Mouse (Mus musculus): Measurements from ENCODE around the gene Spindoc.
"Not testable (repeated sequence)": the region's sequence is repeated elsewhere in the genome, so short reads cannot be mapped to it uniquely, and the experiment has no call there.

Gene Spindoc

GRCm38 (mm10) chr19:7398898-7399297, 16.1 kb upstream of the Spindoc start:
- DNase-seq (ENCODE audit: low spot score) = not testable (repeated sequence)

DNA sequence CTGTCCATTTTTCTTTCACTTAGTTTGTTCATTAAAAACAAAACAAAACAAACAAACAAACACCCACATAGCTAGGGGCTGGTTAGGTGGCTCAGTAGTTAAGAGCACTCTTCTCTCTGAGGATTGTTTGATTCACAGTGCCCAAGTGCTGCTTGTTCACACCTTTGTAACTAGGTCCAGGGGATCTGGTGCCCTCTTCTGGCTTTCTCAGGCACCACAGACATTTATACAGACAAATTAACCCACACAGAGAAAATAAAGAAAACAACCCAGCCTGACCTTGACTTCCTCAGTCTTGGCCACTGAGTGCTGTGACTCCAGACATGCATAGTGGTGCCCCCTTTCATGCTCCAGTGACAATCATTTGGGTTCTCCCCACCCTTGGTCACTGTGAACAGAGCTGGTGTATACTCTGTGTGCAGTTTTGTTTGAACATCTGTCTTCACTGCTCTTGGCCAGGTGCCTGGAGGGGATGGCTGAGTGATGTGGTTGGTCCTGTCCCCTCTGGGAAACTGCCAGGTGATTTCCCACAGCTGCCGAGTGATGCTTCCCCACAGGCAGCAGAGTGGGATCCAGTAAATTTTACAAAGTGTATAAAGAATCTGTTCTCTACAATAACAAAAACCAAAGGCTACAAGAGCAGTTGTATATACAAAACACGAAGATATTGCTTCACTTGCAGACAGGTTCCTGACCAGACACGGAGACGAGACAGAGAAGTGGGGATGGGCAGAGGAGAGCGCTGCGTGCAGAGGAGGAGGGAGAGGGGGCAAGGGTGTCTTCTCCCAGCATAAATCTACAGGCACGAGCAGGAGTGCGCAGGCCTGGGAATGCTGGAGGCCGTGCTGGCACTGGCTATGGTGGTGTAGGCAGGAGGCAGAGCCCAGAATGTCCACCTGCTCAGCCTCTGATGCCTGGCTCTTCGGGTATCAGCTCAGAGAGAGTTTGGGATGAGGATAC, 14.4 kb upstream of the Spindoc start:
- DNase-seq (ENCODE audit: low spot score) = not testable (repeated sequence)

- no peak for DNase-seq (ENCODE audit: low spot score)
Observed at GRCm38 (mm10) chr19:7388488-7388887, 5.7 kb upstream of the Spindoc start.

DNA sequence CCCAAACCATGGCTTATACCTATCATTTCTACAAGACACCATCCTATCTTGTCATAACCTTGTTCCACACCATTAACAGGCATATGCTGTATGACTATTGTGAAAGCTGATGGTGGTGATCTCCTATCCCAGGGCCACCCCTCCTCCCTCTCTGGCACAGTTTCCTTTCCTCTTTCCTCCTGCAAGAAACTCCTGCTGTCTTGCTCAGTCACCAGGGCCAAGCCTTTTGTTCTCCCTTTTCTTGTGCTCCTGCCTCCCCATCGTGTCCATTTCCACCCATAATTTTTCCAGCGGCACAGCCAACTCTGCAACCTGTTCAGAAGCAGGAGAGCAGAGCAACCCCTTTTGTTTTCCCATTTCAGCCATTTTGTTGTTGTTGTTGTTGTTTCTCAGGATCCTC, 3.2 kb upstream of the Spindoc start:
- DNase-seq (ENCODE audit: low spot score) = no peak

- DNase-seq (ENCODE audit: low spot score) = no peak
Observed at GRCm38 (mm10) chr19:7382248-7382902, 419 bp downstream of the Spindoc start.

GRCm38 (mm10) chr19:7381906-7382247, 917 bp downstream of the Spindoc start:
- DNase-seq (ENCODE audit: low spot score) = no peak

DNA sequence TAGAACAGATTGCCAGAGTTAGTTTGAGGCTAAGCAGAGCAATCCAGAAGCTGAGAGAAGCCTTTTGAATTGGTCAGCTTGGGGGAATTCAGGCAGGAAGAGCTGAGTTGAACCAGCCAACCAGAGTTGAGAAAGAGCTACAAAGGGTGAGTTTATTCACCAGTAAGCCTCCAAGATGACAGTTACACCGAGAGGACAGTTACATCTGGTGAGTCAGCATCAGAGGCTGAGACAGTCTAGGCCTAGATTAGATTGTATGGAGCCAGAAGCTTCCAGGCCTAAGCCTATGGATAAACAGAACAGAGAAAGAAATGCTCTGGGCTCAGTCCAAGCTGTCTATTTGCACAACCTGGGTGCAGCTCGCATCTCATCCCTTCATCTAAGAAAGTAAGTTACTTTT, 5.2 kb downstream of the Spindoc start:
- DNase-seq (ENCODE audit: low spot score) = no peak

- DNase-seq (ENCODE audit: low spot score) = no peak
Observed at GRCm38 (mm10) chr19:7374491-7374890, 8.3 kb downstream of the Spindoc start.

DNA sequence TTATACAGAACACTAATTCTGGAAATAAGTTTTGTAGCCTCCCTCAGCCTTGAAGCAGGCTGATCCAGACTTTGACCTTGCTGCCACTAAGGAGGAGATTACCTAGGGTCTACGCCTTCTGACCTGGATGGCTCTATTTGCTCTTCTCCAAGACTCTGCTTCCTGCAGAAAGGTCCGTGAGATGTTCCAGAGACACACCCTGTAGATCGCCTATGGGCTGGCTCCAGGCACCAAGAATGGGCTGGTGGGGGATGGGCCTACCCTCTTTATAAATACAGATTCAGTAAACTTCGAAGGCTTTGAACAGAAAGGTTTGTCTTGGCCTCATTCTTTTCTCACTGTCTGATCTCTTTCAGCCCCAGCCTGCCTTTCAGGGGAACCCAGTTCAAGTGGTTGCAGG, 13.3 kb downstream of the Spindoc start:
- DNase-seq (ENCODE audit: low spot score) = not testable (repeated sequence)

- no peak for DNase-seq (ENCODE audit: low spot score)
Observed at GRCm38 (mm10) chr19:7353636-7354035, 29.2 kb downstream of the Spindoc start.

GRCm38 (mm10) chr19:7352809-7353495, 29.8 kb downstream of the Spindoc start:
- no peak for DNase-seq (ENCODE audit: low spot score)

DNA sequence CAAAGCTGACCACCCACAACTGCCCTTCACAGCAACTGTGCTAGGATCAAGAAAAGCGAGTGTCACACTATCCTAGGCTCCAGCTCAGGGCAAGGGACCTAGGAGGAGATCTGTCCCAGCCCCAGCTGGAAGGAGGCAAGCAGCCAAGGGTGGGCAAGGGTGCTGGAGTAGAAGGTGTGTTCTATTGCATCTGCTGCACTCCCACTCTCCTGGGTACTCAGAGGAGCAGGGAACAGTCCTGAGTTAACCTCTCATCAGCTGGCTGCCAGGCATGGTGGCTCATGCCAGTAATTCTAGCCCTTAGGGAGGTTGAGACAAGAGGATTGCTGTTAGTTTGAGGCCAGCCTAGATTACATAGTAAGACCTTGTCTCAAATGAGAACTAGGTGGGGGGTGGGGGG, 32.8 kb downstream of the Spindoc start:
- no peak for DNase-seq (ENCODE audit: low spot score)

GRCm38 (mm10) chr19:7345235-7345755, 37.5 kb downstream of the Spindoc start:
- DNase-seq (ENCODE audit: low spot score) = no peak

DNA sequence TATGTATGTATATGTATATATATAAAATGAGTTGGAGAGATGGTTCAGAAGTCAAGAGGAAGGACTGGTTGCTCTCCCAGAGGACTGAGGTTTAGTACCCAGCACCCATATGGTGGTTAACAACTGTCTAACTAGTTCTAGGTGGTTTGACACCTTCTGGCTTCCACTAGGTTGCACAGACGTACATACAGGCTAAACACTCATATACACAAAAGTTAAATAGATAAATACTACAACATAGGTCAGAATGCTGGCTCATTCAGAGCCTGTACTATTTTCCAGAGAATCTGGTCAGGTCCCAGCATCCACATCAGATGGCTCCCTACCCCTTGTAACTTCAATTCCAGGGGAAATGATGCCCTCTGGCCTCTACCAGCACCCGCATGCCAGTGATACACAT, 40.1 kb downstream of the Spindoc start:
- no peak for DNase-seq (ENCODE audit: low spot score)

DNA sequence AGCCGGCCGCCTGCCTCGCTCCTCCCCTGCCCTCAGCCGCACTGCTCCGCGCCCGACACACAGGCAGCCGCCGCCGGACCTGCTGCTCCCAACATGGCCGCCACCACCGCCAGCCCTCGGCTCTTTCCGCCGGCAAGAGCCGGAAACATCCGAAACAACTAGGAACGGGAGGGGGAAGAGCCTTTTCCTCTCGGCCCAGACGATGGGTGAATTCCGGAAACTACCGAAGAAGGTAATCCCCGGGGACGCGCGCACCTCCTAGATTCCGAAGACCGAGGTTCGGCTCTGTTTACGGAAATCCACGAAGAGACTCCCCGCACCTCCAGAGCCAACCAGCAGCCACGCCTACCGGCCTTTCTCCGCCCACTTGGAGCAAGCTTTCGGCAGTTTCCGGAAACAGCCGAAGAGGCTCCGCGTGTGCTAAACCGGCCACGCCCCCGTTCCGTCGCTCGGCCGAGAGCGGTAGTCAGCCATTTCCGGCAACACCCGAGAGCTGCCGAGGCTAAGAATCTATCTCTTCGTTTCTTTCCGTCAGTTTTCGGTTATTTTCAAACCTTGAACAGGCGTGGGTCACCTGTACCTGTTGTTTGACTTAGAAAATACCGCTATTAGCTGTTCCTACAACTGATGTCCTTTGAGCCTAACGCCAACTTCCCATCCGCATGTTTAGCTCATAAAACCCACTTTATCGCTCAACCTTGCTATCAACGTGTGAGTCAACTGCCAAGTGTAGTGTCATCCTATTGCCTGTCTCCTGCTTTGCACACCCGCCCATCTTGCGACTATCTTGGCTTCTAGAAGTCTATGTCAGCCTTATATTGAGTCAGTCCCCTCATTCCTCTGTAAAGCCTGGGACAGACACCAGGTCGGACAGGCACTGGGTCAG, 41.0 kb downstream of the Spindoc start, which contains the start of gene Mark2:
Gene Mark2 (minus strand): TSS at position 349 of the 886 bp plus-strand sequence.
- peak; percentile 99 for DNase-seq (ENCODE audit: low spot score)

GRCm38 (mm10) chr19:7340780-7341475, 41.9 kb downstream of the Spindoc start:
- DNase-seq (ENCODE audit: low spot score) = no peak

GRCm38 (mm10) chr19:7340371-7340779, 42.4 kb downstream of the Spindoc start:
- no peak for DNase-seq (ENCODE audit: low spot score)

DNA sequence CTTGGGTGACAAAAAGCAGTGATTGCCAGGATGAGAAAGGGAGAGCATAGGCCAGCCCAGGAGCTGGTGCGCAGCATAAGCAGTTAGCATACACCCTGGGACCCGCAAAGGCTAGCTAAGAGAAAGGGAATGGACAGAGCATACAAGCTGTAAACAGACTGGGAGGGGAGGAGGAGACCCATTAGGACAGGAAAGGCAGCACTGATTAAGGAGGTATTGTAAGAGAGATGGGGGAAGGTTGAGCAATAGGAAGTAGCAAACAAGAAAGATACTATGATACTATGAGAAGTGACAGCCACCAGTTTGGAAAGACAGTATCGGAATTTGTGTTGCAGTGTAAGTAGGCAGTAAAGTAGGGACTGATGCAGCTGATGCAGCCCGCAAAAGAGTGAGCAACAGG, 42.9 kb downstream of the Spindoc start:
- DNase-seq (ENCODE audit: low spot score) = no peak

DNA sequence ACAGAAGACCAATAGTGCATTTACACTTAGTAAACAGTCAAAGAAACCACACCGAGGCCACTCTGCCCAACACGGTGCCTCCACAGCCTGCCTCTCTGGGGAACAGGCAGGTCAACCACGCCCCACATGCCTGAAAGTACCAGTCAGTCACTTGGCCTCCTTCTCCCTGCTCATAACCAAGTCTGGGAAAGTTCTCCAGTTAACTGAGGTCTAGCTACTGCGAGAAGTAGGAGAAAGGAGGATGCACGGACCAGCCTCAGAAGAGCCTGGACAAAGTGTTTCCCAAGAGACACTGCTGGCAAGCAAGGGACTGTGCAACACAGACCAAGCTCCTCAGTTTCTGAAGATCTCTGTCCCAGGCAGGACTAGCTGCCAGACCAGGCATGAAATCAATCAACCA, 43.8 kb downstream of the Spindoc start:
- no peak for DNase-seq (ENCODE audit: low spot score)

DNA sequence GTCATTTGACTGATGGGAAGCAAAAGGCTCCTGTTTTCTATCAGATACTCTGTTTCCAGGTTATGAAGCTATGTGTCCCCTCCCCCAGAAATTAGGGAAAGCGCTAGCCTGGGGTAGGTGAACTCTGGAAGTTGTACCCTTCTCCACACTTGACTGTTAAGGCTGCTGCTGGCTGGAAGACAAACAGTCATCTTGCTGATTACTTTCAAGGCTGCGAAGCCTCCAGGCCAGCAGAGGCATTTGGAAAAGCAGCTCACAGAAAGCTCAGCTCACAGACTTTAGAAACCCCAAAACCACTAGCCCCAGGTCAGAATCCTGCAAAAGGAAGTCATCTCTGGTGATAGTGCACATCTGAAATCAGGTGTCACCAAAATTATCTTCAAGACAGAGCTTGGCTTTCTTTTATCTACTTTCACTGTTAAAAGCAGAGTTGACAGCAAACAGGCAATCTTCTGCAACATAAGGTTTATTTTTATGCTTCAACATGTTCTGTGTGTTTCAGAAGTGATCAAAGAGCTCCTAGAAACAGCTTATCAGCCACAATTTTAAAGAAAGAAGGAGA, 44.9 kb downstream of the Spindoc start:
- DNase-seq (ENCODE audit: low spot score) = no peak
